Mouse (Mus musculus): ENCODE measurements around the gene Cdv3. TPM values are rescaled to one million over a fixed set of nuclear protein-coding genes. Genes with fewer than 3 reads are reported as not detected.

The Cdv3 gene
- polyA plus RNA-seq, 1 experiment = 445 TPM

- TF ChIP-seq GATA1 (IDR thresholded peaks at IDR 0.05; ENCODE audit: low read length) = no peak
Measured at GRCm38 (mm10) chr9:103347996-103348490, 17.6 kb downstream of the Cdv3 start.

DNA sequence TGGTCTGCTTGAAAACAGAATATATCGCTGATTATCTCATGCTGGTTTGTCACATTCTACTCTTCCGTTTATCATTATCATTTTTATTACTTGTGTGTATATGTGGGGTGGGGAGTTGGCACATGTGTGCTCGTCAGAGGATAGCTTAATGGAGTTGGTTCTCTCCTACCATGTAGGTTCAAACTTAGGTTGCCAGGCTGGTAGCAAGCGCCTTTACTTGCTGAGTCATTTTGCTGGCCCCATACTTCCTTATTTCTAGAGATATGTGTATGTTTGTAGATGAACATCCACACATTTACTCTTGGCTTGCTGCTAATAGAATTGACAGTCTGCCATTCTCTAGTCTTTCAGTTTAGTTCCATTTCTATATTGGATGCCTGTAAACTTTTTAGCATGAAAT is 18.6 kb downstream of the Cdv3 start:
- no peak for TF ChIP-seq GATA1 (IDR thresholded peaks at IDR 0.05; ENCODE audit: low read length)

DNA sequence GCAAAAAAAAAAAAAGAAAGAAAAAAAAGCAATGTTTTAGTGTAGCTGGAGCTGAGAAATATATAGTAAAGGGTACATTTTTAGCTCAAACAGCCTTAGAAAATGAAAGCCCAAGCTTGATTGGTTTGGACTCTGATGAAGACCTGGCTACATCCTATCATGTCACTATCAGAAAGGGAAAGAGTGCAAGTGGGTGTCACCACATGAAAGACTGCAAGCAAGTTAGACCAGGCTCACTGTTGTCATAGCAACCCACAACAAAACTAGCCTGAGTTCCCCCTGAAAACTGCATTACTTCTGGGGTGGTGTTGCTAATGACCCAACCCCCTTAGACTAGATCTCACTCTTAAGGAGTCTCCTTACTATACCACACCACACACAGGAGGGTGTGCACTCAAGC is 28.7 kb downstream of the Cdv3 start:
- no peak for TF ChIP-seq GATA1 (IDR thresholded peaks at IDR 0.05; ENCODE audit: low read length)

DNA sequence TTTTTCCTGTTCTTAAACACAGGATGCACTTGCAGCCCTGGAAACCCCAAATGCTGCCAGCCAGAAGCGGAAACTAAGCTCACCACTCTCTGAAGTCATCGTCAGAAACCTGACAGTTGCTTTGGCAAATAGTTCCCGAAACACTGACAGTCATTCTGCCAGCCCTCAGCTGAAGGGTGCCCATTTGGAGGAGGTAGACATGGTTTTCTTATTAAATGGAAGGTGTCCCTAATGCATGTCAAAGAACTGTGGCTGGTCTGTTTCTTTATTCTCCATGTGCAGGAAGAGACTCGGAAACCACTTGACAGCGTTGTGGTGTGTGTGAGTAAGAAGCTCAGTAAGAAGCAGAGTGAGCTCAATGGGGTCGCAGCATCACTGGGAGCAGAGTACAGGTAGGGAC is 33.0 kb downstream of the Cdv3 start:
- TF ChIP-seq GATA1 (IDR thresholded peaks at IDR 0.05; ENCODE audit: low read length) = no peak

GRCm38 (mm10) chr9:103326449-103326848 is 39.2 kb downstream of the Cdv3 start:
- peak; percentile 93 for TF ChIP-seq GATA1 (IDR thresholded peaks at IDR 0.05; ENCODE audit: low read length)

DNA sequence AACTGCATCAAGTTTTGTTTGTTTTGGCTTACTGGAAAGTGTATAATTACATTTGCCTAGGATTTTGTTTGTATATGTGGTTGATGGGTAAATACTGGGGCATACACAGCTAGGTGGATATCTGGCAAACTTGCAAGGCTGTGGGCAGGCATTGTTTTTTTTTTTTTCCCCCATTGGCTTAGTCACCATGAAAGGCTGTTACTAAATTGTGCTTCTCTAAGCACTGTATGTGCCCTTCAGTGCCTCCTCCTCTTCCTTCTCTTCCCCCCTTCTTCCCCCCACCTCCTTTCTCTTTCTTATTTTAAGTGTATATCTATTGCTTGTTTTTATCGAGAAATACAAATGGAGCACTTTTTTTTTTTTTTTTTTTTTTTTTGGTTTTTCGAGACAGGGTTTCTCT is 41.0 kb downstream of the Cdv3 start:
- no peak for TF ChIP-seq GATA1 (IDR thresholded peaks at IDR 0.05; ENCODE audit: low read length)

DNA sequence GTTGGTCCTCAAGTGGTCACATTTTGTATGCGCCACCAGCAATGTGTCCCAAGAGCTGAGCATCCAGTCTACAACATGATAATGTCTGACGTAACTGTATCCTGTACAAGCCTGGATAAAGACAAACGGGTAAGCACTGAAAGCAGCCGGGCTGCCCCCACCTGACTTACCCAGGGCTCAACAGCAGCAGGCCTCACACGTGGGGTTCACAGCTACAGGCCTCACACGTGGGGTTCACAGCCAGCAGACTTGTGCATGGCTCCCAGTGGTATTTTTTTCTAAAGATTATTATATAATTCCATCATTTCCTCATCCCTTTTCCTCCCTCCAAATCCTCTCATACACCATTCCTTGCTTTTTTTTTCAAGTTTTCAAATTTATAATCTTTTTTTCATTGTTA is 55.8 kb downstream of the Cdv3 start:
- no peak for TF ChIP-seq GATA1 (IDR thresholded peaks at IDR 0.05; ENCODE audit: low read length)

DNA sequence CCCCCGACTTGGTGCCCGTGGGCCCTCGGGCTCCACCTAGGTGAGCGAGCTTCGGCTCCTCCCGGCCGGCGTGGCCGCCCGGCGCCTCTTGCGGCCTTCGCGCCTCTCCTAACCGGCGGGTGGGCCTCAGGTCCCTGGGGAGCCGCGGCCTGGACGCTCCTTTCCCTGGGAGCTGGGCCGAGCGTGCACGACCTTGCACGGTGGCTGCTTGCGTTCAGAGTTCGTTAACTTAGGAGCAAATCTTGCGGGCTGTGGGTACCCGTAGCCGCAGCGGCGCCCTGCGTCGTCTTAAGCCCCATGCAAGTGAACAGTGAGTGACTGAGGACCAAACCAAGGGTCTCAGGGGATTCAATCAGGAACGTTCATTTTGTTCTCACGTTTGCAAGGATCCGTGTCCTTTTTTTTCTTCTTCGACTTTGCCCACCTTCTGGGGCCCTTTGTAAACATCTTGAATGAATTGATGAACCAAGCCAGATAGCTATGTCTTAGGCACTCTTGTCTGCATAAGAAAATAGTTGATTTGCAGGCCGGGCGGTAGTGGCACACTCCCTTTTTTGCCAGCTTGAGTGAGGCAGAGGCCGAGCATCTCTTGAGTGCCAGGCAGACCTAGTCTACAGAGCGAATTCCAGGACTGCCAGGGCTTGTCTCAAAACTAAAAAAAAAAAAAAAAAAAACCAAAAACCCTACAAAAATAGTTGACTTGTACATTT is 60.2 kb downstream of the Cdv3 start:
- TF ChIP-seq GATA1 (IDR thresholded peaks at IDR 0.05; ENCODE audit: low read length) = no peak

DNA sequence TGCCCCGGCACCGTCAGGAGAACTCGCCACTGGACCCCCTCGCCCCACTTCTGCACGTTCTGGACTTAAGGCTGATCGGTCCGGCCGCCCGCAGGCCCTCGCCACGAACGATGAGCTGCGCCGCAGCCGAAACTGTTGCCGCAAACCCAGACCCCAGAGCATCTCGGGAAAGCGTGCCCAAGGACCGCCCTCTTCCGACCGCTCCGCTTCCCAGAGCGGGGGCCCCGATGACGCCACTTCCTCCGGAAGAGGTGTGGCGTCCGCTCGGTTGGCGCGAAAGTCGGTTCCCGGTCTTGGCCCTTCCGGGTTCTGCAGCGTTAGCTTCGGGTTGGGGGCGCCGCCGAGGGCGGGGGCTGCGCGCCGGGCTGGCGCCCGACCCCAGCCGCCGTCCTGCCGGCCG is 60.7 kb downstream of the Cdv3 start, which contains the start of the genes 1300017J02Rik and Topbp1:
TSS of gene 1300017J02Rik (minus strand) at position 156 of the 400 bp plus-strand sequence.
TSS of gene Topbp1 (plus strand) at position 289 of the 400 bp plus-strand sequence.
- no peak for TF ChIP-seq GATA1 (IDR thresholded peaks at IDR 0.05; ENCODE audit: low read length)

Other genes with a start within 250 kb of the Cdv3 start
- 13.2 and 25.4 TPM in 2 replicates for gene Srprb, start 163.7 kb downstream of the Cdv3 start, polyA plus RNA-seq (2012)
- not detected in 2 replicates for gene Gm20425, start 135.5 kb downstream of the Cdv3 start, polyA plus RNA-seq (2012)
- not detected in 2 replicates for gene Trf, start 135.4 kb downstream of the Cdv3 start, polyA plus RNA-seq (2012)
- 3.3 and 4.2 TPM in 2 replicates for gene 1300017J02Rik, start 60.8 kb downstream of the Cdv3 start, polyA plus RNA-seq (2012)
- gene Topbp1, start 60.6 kb downstream of the Cdv3 start, polyA plus RNA-seq (2012) = 45.7 and 55.1 TPM in 2 replicates
- gene Bfsp2, start 114.6 kb upstream of the Cdv3 start, polyA plus RNA-seq (2012) = not detected in 2 replicates

All from G1E-ER4 (cell line).